Mouse (Mus musculus): ENCODE measurements around the gene Gimap8.

GRCm38 (mm10) chr6:48628377-48628776, 18.7 kb upstream of the Gimap8 start:
- TF ChIP-seq GATA1 (IDR thresholded peaks at IDR 0.05; ENCODE audit: borderline replicate concordance, low read length) = no peak
- no peak for TF ChIP-seq FLI1 (IDR thresholded peaks at IDR 0.05; ENCODE audit: low read length)

Data from megakaryocyte, embryonic 14.5 days (primary cell).